Mouse (Mus musculus) neural tube, embryonic 15.5 days (tissue): ENCODE results near the gene Smg6. TPM values are rescaled to one million over a fixed set of nuclear protein-coding genes. Genes with fewer than 3 reads are reported as not detected.

Experiments
- ATAC-seq: fragments of 200-750 bp; cut with Nextera tagmentation; 2 replicates; pipeline ENCODE4 v1.8.0; 2017; ENCODE audit warnings: mild to moderate bottlenecking, moderate TSS enrichment, moderate library complexity; ENCODE audit not compliant: low FRiP score
- H3K27ac ChIP-seq: fragments of 300-500 bp; sonication (generic); replicated peaks from 2 replicates; pipeline ENCODE4 v1.5.1; 2015; ENCODE audit warnings: mild to moderate bottlenecking, inconsistent platforms
- H3K27me3 ChIP-seq: fragments of 300-500 bp; sonication (generic); replicated peaks from 2 replicates; pipeline ENCODE4 v1.6.1; 2015; ENCODE audit warnings: inconsistent platforms
- H3K36me3 ChIP-seq: fragments of 300-500 bp; sonication (generic); 2 replicates; pipeline ENCODE4 v1.6.1; 2015; ENCODE audit warnings: inconsistent platforms
- H3K4me1 ChIP-seq: fragments of 300-500 bp; sonication (generic); 2 replicates; pipeline ENCODE4 v1.6.1; 2015; ENCODE audit warnings: inconsistent platforms
- H3K4me2 ChIP-seq: fragments of 300-500 bp; sonication (generic); 2 replicates; pipeline ENCODE4 v1.6.1; 2015; ENCODE audit warnings: inconsistent platforms, mild to moderate bottlenecking, moderate library complexity
- H3K4me3 ChIP-seq: fragments of 300-500 bp; sonication (generic); replicated peaks from 2 replicates; pipeline ENCODE4 v1.5.1; 2015; ENCODE audit warnings: mild to moderate bottlenecking, inconsistent platforms
- H3K9ac ChIP-seq: fragments of 300-500 bp; sonication (generic); replicated peaks from 2 replicates; pipeline ENCODE4 v1.6.1; 2015; ENCODE audit warnings: mild to moderate bottlenecking, inconsistent platforms
- H3K9me3 ChIP-seq: fragments of 300-500 bp; sonication (generic); replicated peaks from 2 replicates; pipeline ENCODE4 v1.6.1; 2016; ENCODE audit warnings: inconsistent platforms
- WGBS: fragments of 180-500 bp; shearing (Covaris S2); methylation state at CpG from one replicate; pipeline ENCODE4 v1.1.7; 2015; ENCODE audit warnings: mixed read lengths; 5-methylcytosine and 5-hydroxymethylcytosine counted together
- polyA plus RNA-seq: library from polyadenylated mRNA; unstranded; fragments of >200 nt; fragmentation: Nextera tagmentation; extraction: Ambion mirVana; gene quantifications from 2 replicates; pipeline ENCODE4 v1.2.1, GENCODE M21; 2015

The Smg6 gene
- polyA plus RNA-seq, 1 experiment from 2014 or later, result 13.3 TPM

GRCm38 (mm10) chr11:75121348-75121747 is 195.7 kb downstream of the Smg6 start:
- Histone ChIP-seq H3K9me3 (no peaks in the 10 kb centered on the region), H3K4me1 (no peaks in the 10 kb centered on the region), H3K4me3 (no peak overlapping the region), H3K27ac (no peak overlapping the region), H3K27me3 (no peaks in the 10 kb centered on the region), H3K4me2 (no peak overlapping the region), H3K36me3 (no peaks in the 10 kb centered on the region), H3K9ac (no peak overlapping the region)
- no peak for ATAC-seq
- WGBS, result 64% methylated on average over 1 of the region's 1 CpGs

GRCm38 (mm10) chr11:75124406-75124805 is 198.8 kb downstream of the Smg6 start:
- Histone ChIP-seq H3K9me3 (no peaks in the 10 kb centered on the region), H3K4me1 (no peaks in the 10 kb centered on the region), H3K9ac (no peak overlapping the region), H3K4me3 (no peak overlapping the region), H3K27ac (no peak overlapping the region), H3K4me2 (no peak overlapping the region), H3K27me3 (no peaks in the 10 kb centered on the region), H3K36me3 (no peaks in the 10 kb centered on the region)
- WGBS, result 85% methylated on average over 2 of the region's 2 CpGs
- no peak for ATAC-seq

- Histone ChIP-seq H3K9me3 (no peaks in the 10 kb centered on the region), H3K36me3 (no peaks in the 10 kb centered on the region), H3K27me3 (no peaks in the 10 kb centered on the region), H3K4me3 (no peak overlapping the region), H3K4me2 (no peak overlapping the region), H3K27ac (no peak overlapping the region), H3K4me1 (no peaks in the 10 kb centered on the region), H3K9ac (no peak overlapping the region)
- WGBS, result 97% methylated on average over 3 of the region's 3 CpGs
- ATAC-seq, result no peak
These were observed 200.8 kb downstream of the Smg6 start for GRCm38 (mm10) chr11:75126384-75126783.

- H3K4me2 ChIP-seq, result no peak overlapping the region
- WGBS, result 98% methylated on average over 6 of the region's 6 CpGs
- H3K27me3 ChIP-seq, result no peaks in the 10 kb centered on the region
- no peaks in the 10 kb centered on the region for H3K9me3 ChIP-seq
- peaks cover 21% of the 10 kb centered on the region for H3K4me1 ChIP-seq
- no peaks in the 10 kb centered on the region for H3K36me3 ChIP-seq
- H3K27ac ChIP-seq, result no peak overlapping the region
- no peak overlapping the region for H3K4me3 ChIP-seq
- H3K9ac ChIP-seq, result no peak overlapping the region
- ATAC-seq, result no peak
These were observed 203.9 kb downstream of the Smg6 start for GRCm38 (mm10) chr11:75129481-75129880.

DNA sequence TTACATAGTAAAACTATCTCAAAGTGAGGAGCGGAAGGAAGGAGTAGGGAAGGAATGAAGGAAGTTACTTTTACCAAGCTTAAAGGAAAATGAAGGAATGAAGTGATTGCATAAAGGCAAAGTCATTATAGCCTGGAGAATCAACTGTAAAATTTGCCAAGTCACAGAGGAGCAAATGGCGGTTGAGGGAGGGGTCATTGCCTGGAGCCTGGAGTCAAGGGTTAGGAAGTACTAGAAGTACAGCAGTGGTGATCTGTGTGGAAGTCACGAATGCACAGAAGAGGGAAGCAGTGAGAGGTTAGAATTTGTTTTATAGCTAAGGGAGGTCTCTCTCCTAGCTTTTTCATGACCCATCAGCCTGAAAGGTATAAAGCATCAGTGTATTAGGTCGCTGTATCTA is 205.7 kb downstream of the Smg6 start:
- ATAC-seq, result no peak
- 84% methylated on average over 4 of the region's 4 CpGs for WGBS

GRCm38 (mm10) chr11:75132278-75132677 is 206.7 kb downstream of the Smg6 start:
- H3K9me3 ChIP-seq, result no peaks in the 10 kb centered on the region
- H3K4me3 ChIP-seq, result no peak overlapping the region
- H3K4me2 ChIP-seq, result no peak overlapping the region
- WGBS, result 53% methylated on average over 5 of the region's 5 CpGs
- H3K27me3 ChIP-seq, result no peaks in the 10 kb centered on the region
- H3K36me3 ChIP-seq, result peaks cover 4% of the 10 kb centered on the region; the same call in 1 of the 2 replicates
- H3K27ac ChIP-seq, result peak overlapping the region; percentile 20
- ATAC-seq, result peak; percentile 61; the same call in 1 of the 2 replicates
- peaks cover 37% of the 10 kb centered on the region for H3K4me1 ChIP-seq
- H3K9ac ChIP-seq, result no peak overlapping the region

More for the DNA sequence above, 205.7 kb downstream of the Smg6 start:
- no peaks in the 10 kb centered on the region for H3K9me3 ChIP-seq
- H3K27ac ChIP-seq, result no peak overlapping the region
- no peak overlapping the region for H3K4me3 ChIP-seq
- no peak overlapping the region for H3K4me2 ChIP-seq
- peaks cover 4% of the 10 kb centered on the region; the same call in 1 of the 2 replicates for H3K36me3 ChIP-seq
- no peak overlapping the region for H3K9ac ChIP-seq
- H3K4me1 ChIP-seq, result peaks cover 33% of the 10 kb centered on the region
- H3K27me3 ChIP-seq, result no peaks in the 10 kb centered on the region

DNA sequence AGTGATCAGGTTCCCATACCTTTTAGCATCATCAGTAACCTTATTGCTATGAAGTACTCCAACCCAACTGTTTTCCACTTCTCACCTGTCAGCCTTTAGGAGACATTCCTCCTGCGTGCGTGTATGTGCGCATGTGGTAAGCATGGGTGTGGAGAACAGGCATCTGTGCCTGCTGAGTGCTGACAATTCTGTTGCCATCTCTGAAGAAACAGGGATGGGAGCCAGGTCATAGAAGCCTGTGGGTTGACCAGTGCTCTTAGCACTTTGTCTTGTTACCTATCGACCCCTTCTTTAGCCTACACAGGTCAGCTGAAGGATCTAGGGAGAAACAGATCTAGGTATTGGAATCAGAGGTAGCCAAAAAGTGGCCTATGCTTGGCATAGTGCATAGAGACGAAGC is 207.8 kb downstream of the Smg6 start:
- H3K9ac ChIP-seq, result no peak overlapping the region

GRCm38 (mm10) chr11:75133951-75134350 is 208.3 kb downstream of the Smg6 start:
- no peaks in the 10 kb centered on the region for H3K27me3 ChIP-seq
- WGBS, result 12% methylated on average over 2 of the region's 2 CpGs
- H3K36me3 ChIP-seq, result peaks cover 4% of the 10 kb centered on the region; the same call in 1 of the 2 replicates
- no peak overlapping the region for H3K4me3 ChIP-seq
- peak overlapping the region; percentile 77 for H3K27ac ChIP-seq
- peaks cover 41% of the 10 kb centered on the region for H3K4me1 ChIP-seq
- H3K9me3 ChIP-seq, result no peaks in the 10 kb centered on the region
- 0 out of 2 replicates have a peak overlapping the region, but pooled peaks have one; percentile 9 for H3K4me2 ChIP-seq
- no peak overlapping the region for H3K9ac ChIP-seq
- ATAC-seq, result peak; percentile 61

More for the DNA sequence above, 207.8 kb downstream of the Smg6 start:
- 86% methylated on average over 5 of the region's 5 CpGs for WGBS
- H3K4me3 ChIP-seq, result no peak overlapping the region
- peak overlapping the region; percentile 77 for H3K27ac ChIP-seq
- ATAC-seq, result no peak
- peaks cover 37% of the 10 kb centered on the region for H3K4me1 ChIP-seq
- H3K36me3 ChIP-seq, result peaks cover 4% of the 10 kb centered on the region; the same call in 1 of the 2 replicates
- H3K27me3 ChIP-seq, result no peaks in the 10 kb centered on the region
- no peaks in the 10 kb centered on the region for H3K9me3 ChIP-seq
- H3K4me2 ChIP-seq, result 0 out of 2 replicates have a peak overlapping the region, but pooled peaks have one; percentile 9

DNA sequence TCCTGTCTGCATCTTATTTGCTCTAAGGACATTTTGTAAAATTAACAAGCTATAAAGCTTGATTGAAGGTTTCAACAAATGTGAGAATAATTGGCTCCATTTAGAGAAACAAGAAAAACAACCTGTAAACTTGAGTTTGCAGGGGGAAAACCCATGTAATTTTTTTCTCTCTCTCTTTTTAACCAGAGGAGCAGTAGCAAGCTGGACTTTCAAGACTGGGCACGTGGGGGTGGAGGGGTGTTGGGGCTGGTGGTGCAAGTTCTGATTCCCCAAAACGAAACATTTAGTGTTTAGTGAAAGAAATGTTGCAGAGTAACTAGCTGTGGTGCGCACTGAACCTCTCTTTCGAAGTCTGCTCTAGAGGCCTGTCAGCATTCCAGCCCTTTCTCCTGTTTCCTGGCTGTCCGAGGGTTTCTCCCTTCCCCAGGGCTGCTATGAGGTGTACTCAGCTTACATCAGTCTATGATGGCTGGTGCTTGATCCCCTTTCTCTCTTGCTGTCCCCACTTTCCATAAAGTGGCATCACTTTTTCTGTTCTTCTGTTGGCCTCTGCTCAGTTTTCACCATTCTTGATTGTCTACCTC is 209.0 kb downstream of the Smg6 start:
- peaks cover 47% of the 10 kb centered on the region for H3K4me1 ChIP-seq
- 75% methylated on average over 5 of the region's 5 CpGs for WGBS
- no peak overlapping the region for H3K4me3 ChIP-seq
- H3K9ac ChIP-seq, result no peak overlapping the region
- no peak overlapping the region for H3K4me2 ChIP-seq
- no peaks in the 10 kb centered on the region for H3K9me3 ChIP-seq
- H3K27ac ChIP-seq, result peak overlapping the region; percentile 56; the same call in 1 of the 2 replicates
- ATAC-seq, result no peak
- H3K27me3 ChIP-seq, result no peaks in the 10 kb centered on the region
- peaks cover 4% of the 10 kb centered on the region; the same call in 1 of the 2 replicates for H3K36me3 ChIP-seq

GRCm38 (mm10) chr11:75135358-75135757 is 209.7 kb downstream of the Smg6 start:
- Histone ChIP-seq H3K9me3 (no peaks in the 10 kb centered on the region), H3K36me3 (peaks cover 4% of the 10 kb centered on the region; the same call in 1 of the 2 replicates), H3K4me3 (no peak overlapping the region), H3K27ac (peak overlapping the region; percentile 56; the same call in 1 of the 2 replicates), H3K4me1 (peaks cover 53% of the 10 kb centered on the region), H3K9ac (no peak overlapping the region), H3K4me2 (no peak overlapping the region), H3K27me3 (no peaks in the 10 kb centered on the region)
- ATAC-seq, result no peak
- 90% methylated on average over 4 of the region's 4 CpGs for WGBS

DNA sequence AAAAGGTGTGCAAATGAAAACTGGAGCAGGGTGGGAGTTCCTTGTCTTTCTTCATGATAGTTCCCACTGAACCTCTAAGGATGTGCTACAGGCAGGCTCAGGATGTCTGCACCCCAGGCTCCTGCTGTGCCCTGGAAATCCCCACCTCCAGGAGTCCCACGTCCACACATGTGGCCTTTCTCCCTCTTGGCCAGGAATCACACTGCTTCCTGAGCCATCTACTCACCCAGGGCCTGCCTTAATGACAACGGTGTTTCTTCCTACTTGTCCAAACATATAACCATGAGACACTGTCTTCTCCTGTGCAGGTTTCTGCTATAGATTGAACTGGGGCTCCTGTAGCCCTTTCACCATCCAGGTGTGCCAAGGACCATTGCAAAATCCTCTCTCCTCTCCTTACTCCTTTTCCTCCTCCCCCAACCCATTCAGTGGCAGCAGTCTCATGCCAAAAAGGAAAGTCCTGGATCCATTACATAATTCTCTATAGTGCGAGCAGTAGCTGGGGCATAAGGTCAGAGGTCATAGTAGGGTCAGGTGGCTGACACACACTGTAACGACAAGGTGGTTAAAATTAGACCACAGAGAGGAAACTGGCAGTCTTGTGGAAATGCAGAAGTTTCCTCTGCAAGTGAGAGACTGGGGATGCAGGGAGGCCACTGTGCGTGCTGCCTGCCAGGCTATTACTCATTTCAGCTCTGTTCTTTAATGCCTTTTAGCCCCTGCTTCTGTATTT is 211.2 kb downstream of the Smg6 start:
- H3K36me3 ChIP-seq, result peaks cover 4% of the 10 kb centered on the region; the same call in 1 of the 2 replicates
- peaks cover 54% of the 10 kb centered on the region for H3K4me1 ChIP-seq
- H3K9me3 ChIP-seq, result no peaks in the 10 kb centered on the region
- no peak overlapping the region for H3K9ac ChIP-seq
- 55% methylated on average over 5 of the region's 5 CpGs for WGBS
- ATAC-seq, result no peak
- H3K4me2 ChIP-seq, result no peak overlapping the region
- H3K27ac ChIP-seq, result no peak overlapping the region
- no peaks in the 10 kb centered on the region for H3K27me3 ChIP-seq
- no peak overlapping the region for H3K4me3 ChIP-seq
